Mouse (Mus musculus) yolk sac, embryonic 10.5 days (tissue): ENCODE results near the gene Sv2a.
"Not testable (repeated sequence)": the region's sequence is repeated elsewhere in the genome, so short reads cannot be mapped to it uniquely, and the experiment has no call there.

Source experiments
- DNase-seq: peaks from one replicate; pipeline ENCODE4 v3.0.0-alpha.2; 2017; ENCODE audit warnings: low spot score

Sv2a gene

DNA sequence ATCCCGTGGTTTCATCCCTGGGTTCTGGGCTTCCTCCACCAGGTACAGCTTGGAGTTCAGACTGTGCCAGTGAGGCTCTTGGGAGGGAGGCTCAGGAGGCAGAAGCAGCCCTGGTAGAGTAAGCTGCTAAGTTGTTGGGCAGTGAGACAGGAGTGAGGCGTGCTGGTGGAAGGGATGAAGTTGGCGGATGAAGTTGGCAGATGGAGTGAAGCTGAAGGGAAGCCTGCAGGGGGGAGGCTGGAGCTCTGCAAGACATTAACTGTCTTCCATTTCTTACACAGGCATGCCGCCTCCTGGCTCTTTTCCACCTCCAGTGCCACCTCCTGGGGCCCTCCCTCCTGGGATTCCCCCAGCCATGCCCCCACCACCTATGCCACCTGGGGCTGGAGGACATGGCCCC lies 6.9 kb upstream of the Sv2a start:
- DNase-seq, result not testable (repeated sequence)

DNA sequence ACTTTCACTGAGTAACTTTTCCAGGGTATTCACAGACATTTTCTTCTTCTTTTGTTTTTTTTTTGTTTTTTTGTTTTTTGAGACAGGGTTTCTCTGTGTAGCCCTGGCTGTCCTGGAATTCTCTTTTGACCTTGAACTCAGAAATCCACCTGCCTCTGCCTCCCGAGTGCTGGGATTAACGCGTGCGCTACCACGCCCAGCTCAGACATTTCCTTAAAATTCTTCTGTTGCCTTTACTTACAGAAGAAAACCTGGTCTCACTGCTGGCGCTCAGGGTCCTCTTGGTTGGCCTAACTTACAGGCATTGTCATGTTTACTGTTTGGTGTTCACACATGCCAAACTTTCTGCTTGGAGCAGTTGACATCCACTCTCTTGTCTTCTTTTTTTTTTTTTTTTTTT lies 5.7 kb upstream of the Sv2a start:
- no peak for DNase-seq

DNA sequence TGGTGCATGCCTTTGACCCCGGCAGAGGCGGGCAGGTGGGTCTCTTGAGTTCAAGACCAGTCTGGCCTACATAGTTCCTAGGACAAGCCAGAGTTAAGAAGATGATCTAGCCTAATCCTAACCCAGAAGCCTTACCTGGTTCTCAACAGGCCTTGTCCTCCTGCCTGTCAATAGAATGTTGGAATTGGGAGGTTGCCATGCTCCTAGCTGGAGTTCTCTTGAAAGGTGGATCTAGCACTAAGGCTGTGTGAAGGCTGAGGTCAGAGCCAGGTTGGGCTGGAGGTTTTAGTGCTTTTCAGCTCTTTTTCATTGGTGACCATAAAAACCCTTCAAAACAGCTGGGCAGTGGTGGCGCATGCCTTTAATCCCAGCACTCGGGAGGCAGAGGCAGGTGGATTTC lies 2.5 kb upstream of the Sv2a start:
- DNase-seq, result no peak

DNA sequence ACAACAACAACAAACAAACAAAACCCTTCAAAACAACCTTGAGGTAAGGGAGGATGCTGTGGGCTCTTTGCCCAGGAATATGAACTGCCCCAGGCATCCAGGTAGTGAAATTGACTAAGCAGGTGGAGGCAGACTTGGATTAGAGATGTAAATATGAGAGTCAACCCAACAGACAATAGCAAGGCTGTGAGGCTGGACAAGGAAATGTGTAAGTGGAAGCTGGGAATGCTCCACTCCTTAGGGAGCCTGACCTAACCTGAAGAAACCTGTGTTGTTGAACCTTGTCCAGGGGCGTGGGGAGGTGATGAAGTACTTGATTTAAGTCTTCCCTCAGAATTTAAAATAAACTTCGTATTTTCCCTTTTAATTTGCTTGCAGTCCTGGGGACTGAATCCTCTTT lies 2.0 kb upstream of the Sv2a start:
- no peak for DNase-seq

DNA sequence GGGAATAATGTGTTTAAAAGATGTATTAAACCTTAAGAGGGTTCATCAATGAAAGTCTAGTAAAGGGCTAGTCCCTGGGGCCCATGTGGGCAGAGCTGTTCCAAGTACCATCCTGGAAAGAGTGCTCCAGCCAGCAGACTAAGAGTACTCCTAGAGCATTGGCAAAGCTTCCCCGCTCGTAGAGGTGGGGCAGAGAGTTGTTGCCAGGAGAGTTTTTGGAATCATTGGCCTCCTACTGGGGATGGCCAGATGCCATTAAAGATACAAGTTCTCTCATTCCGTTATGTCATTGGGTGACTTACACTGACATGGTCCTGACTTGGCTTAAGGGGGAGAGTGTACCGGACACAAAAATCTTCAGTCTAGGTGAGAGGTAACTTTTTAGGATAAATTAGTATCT lies 1.4 kb upstream of the Sv2a start:
- DNase-seq, result no peak

DNA sequence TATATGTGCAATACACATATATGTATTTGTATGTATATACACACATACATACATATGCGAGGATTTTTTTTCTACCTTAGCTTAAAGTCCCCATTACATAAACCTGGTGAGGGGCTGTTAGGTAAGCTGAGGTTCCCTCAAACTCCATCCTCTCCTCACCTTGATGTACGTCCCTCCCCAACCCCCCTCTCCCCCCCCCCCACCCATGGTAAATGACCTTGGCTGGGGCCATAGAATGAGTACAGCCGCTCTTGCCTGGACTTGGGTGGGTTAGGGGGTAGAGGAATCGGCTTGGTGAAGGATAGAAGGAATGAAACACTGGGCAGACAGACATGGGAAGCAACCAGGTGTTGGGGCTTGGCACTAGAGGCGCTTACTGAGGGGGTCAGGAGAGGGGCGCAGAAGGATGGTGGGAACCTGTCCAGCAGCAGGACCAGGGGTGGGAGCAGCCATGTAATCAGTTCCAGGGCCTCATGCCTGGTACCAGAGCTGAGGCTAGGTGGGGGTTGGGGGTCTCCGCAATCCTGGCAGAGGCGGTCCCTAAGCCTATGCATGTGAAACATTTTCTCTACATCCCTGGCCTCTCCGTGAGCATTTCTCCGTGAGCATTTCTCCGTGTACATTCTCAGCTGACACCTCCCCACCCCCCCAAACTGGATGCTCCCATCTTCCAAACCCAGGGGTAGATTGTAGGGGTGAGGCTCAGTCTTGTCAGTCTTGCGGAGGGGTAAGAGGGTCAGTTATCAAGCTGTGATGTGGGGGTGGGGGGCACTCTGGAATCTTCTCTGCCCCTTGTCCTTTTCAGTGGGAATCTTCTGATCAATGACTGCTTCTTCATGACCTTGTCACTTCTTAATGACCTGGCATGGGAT lies 795 bp downstream of the Sv2a start:
- no peak for DNase-seq

DNA sequence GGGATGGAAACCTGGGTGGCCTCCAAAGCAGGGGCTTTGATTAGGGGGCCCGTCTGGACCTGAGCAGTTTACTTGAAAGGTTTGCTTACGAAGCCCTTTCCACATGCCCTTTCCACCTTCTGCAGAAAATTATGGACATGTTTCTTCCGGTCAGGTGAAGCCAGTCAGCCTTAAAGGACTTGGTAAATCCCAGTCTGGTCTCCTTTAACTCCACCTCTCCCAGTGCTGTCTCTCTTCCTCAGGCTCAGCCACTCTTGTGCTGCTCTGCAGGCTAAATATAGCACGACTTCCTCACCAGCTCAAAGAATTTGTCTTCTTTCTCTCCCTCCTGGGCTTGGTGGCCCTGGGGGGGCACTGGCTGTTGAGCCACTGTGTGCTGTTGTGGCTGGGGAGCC lies 1.4 kb downstream of the Sv2a start:
- no peak for DNase-seq

DNA sequence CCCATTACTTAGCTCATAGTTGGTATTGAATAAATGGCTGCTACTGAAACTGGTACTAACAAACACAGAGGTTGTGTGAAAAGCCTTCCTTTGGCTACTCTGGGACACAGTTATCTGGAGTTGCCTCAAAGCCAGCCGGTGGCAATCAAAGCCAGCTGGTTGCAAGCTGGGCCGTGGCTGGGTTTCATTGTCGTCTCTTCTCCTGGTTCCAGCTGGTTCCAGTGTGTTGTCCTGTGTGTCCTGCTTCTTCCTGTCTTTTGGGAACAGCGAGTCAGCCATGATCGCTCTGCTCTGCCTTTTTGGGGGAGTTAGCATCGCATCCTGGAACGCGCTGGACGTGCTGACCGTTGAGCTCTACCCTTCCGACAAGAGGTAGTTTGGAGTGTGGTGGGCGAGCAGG lies 12.0 kb downstream of the Sv2a start:
- DNase-seq, result no peak

DNA sequence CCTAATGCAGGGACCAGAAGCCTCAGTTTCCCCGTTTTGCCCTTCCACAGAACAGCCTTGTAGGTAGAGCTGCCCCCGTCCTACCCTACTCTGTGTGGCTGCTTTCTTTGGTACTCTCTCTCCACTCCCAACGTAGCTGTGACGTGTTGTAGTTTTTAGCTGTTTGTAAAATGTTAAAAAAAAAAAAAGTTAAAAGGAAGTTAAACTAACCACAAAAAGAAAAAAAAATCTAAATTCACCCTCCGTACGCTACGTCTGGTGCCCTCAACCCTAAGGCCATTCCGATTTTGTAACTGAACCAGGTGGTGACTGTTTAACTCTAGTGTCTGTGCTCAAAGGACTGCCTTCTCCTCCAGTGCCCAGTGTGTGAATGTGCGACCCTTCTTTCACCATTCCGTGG lies 14.0 kb downstream of the Sv2a start:
- DNase-seq, result no peak

DNA sequence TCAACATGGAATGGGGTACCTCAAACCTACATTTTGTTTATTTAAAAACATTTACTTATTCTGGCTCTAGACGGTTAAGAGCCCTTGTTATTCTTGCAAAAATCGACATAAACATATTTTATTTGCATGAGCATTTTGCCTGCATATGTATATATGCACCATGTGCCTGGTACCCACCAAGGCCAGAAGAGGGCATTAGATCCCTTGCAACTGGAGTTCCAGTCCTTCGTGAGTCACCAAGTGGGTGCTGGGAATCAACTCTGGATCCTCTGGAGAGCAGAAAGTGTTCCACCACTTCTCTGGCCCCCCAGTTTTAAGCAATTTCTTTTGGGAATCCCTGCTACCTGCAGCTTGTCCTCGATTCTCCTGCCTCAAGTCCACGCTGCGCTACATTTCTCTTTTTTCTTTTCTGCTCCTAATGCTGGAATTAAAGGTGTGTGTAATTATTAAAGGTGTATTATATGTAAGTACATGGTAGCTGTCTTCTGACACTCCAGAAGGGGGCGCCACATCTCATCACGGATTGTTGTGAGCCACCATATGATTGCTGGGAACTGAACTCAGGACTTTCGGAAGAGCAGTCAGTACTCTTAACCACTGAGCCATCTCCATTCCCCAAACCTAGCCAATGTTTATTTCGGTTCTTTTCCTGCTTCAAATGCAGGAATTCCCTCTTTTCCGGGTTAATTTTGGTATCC lies 14.8 kb downstream of the Sv2a start:
- no peak for DNase-seq

DNA sequence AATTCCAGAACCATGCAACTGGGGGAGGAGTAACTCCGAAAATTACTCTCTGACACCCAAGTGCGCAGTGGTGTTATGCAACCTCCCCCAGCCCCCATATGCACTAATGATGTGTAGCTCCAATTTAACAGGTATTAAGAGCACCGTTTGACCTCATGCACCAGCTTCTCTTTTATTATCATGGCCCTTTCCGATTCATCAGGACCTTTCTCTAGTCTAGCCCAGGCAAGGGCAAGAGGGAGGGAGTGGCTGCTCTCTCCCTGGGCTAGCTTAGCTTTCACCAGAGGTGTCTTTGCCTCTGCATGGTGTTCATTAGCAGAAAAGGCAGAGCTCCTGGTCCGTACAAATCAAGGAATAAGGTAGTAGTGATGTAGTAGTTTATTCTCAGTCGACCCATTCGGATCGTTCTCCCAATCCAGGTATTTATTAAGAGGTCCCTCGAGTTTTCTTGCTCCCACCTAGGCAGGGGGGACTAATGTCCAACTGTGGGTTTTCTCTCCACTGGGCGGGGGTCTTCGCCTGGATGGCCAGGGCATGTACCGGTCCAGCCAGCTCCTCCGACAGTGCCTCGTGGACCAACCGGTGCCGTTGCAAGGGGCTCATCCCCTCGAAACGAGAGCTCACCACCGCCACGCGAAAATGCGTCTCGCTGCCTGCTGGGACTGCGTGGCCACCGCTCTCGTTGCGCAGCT lies 15.6 kb downstream of the Sv2a start:
- no peak for DNase-seq

DNA sequence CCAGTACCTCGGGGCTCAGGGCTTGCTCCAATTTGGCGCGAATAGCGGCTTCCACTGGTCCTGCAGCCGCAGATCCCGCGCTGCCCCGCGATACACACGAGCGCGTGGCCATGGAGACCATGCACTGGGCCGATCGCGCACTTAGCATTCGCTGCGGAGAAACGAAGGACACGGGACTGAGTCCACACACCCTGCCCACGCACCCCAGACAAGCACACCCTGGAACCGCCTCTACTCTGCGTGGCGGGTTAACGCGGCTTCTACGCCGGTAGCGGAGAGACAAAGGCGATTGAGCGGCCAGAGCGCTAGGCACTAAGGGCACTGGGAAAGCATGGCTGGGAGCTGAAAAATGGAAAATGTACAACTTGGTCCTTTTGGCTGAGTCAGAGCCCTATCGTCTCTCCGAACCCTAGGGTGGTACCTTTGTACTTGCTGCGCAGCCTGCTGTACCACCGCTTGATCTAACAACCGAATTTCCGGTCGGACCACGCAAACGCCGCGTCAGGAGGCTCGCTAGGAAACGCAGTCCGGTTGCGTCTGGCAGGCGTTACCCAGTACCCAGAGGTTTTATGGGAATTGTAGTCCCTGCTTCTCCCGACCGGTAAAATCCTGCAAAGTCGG lies 16.3 kb downstream of the Sv2a start:
- DNase-seq, result peak; percentile 89

DNA sequence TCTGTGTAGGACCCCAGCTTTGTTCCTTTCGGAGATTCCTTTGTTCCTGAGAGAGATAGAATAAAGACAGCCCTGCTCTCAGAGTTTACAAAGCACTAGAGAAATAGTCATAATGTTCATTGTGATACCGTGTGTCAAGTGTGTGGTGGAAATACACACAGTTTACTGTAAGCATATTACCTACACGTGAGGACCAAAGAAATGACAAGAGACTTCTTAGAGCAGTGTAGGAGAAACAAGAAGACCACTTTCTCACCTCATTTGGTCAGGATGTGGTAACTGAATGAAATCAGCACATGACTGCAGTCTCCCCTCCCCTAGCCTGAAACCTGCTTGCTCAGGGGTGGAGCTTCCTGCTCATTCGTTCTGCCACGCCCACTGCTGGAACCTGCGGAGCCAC lies 17.2 kb downstream of the Sv2a start:
- DNase-seq, result peak; percentile 59

DNA sequence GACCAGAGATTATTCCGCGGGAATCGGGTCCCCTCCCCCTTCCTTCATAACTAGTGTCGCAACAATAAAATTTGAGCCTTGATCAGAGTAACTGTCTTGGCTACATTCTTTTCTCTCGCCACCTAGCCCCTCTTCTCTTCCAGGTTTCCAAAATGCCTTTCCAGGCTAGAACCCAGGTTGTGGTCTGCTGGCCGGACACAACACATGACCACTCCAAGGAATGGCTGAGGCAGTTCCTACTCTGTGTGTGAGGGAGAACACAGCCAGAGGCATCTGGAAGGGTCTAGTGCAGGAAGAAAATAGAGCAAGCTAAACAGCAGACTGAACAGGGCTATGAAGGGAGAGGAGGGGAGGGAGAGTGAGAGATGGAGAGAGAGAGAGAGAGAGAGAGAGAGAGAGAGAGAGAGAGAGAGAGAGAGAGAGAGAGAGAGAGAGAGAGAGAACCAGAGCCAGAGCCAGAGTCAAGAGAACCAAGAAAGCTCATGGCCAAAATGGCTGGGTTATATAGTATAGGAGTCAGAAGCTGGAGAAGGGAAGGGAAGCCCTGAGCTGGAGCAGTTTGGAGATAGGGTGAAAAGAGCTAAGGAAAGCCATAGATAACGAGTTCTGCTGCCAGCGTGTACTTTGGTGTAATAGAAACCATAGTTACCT lies 17.8 kb downstream of the Sv2a start:
- DNase-seq, result peak; percentile 13

DNA sequence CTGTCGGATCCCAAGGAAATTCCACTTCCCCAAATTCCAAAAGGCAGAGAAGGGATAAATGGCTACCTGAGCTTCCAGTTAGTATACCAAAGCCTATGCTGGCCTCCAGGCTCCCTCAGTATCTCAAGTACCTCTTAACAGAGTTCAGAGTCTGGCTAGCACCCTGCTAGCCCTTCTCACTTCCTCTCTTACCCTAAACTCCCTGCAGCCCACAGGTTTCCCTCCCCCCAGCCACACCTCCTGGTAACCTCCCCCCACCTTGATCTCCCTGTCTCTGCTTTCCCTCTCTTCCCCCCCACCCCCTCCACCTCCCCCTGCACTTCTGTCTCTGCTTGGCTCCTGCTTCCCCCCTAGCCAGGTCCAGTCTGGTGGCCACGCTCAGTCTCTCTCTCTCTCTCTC lies 18.8 kb downstream of the Sv2a start:
- no peak for DNase-seq

DNA sequence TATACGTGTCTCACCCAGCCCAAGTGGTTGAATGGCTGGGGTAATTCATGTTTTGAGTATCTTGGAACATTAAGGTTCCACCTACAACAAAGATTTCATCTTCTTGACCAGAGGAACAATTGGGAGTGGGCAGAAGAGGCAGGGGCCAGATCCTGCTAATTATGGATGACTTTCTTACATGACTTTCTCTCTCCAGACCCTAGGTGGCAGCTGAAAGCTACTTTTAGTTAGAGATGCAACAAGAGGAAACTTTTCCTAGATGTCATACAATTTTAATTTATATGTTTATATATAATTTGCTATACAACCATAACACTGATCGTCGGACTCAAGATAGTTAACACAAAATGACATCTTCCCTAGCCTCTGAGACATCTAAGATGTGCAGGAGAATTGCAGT lies 26.9 kb downstream of the Sv2a start:
- no peak for DNase-seq

DNA sequence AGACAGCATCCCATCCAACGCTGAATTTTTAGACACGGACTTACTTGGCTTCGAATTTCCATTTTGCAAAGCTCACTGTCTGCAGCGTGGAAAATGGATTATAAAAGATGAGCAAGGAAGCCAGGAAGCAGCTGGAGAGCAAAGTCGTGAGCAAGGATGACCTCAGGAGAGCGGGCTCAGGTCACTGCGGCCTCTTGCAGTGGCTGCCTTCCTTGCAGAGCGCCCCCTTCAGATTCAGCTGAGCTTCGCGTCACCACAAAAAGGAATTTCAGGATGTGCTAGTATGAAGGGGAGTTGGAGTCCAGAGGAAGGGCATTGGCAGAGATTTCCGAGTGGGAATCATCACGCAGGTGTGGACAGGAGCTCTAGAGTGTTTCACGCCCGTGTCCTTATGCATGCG lies 28.3 kb downstream of the Sv2a start:
- no peak for DNase-seq

DNA sequence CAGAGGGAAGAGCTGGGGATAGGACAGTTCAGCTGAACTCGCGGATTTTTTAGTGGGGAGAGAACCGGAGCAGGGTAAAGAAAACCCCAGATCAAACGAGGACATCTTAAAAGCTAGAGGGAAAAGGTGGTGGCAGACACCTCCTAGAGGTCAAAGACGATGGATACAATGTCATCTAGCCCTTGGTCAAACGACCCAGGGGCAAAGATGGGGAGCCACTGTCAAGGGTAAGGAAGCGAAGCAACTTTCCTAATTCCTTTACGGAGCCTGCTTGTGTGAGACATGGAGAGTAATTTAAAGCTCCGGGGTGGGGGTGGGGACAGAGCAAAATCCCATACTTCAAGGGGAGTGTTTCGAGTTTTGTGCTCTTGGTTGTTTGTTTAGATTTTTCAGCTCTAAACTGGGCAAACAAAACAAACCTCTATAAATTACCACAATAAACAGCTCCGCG lies 38.3 kb downstream of the Sv2a start:
- DNase-seq, result peak; percentile 71

DNA sequence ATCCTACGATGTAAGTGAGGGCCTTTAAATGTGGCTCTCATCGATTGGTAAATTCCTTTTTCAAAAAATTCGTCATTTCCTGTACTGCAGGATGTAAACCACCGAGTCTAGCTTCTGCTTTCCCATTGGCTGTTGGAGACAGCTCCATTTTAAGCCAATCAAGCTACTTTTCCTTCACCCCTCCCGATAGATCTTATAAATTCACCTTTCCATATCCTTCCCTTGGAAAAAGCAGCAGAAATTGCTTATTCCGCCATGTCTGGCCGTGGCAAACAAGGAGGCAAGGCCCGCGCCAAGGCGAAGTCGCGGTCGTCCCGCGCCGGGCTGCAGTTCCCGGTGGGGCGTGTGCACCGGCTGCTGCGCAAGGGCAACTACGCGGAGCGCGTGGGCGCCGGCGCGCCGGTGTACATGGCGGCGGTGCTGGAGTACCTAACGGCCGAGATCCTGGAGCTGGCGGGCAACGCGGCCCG lies 38.7 kb downstream of the Sv2a start, which contains the start of the genes Bola1 and Hist2h2ab:
Gene Bola1 (minus strand): TSS at position 49 of the 470 bp plus-strand sequence.
Gene Hist2h2ab (plus strand): TSS at position 205 of the 470 bp plus-strand sequence.
- peak; percentile 87 for DNase-seq

DNA sequence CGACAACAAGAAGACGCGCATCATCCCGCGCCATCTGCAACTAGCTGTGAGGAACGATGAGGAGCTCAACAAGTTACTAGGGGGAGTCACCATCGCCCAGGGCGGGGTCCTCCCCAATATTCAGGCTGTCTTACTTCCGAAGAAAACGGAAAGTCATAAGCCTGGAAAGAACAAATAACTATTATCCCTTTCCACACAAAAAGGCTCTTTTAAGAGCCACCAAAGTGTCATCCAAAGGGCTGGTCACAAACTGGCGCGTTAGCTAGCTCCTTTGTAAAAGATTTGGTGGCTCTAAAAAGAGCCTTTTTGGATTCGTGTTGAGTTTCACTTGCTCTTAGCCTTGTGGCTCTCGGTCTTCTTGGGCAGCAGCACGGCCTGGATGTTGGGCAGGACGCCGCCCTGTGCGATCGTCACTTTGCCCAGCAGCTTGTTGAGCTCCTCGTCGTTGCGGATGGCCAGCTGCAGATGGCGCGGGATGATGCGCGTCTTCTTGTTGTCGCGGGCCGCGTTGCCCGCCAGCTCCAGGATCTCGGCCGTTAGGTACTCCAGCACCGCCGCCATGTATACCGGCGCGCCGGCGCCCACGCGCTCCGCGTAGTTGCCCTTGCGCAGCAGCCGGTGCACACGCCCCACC lies 39.3 kb downstream of the Sv2a start:
- peak; percentile 60 for DNase-seq
